Mouse (Mus musculus): Measurements from ENCODE around the gene Tspo2.
A peak's percentile ranks its signal among the peaks of the same experiment; 100 is the strongest.

The Tspo2 gene

GRCm38 (mm10) chr17:48450666-48451352, 513 bp downstream of the Tspo2 start:
- peak; percentile 75 for DNase-seq (ENCODE audit: low read depth)

- no peak for DNase-seq (ENCODE audit: low read depth)
Measured at GRCm38 (mm10) chr17:48447675-48448074, 3.6 kb downstream of the Tspo2 start.

- DNase-seq (ENCODE audit: low read depth): no peak
Measured at GRCm38 (mm10) chr17:48443542-48444145, 7.7 kb downstream of the Tspo2 start.

- DNase-seq (ENCODE audit: low read depth): no peak
Measured at GRCm38 (mm10) chr17:48442745-48443457, 8.4 kb downstream of the Tspo2 start.

- DNase-seq (ENCODE audit: low read depth): no peak
Measured at GRCm38 (mm10) chr17:48437421-48437911, 13.9 kb downstream of the Tspo2 start.

- DNase-seq (ENCODE audit: low read depth): no peak
Measured at GRCm38 (mm10) chr17:48436487-48436886, 14.8 kb downstream of the Tspo2 start.

- DNase-seq (ENCODE audit: low read depth): no peak
Measured at GRCm38 (mm10) chr17:48434479-48434878, 16.8 kb downstream of the Tspo2 start.

- DNase-seq (ENCODE audit: low read depth): no peak
Measured at GRCm38 (mm10) chr17:48433689-48434330, 17.5 kb downstream of the Tspo2 start.

GRCm38 (mm10) chr17:48433006-48433655, 18.2 kb downstream of the Tspo2 start:
- DNase-seq (ENCODE audit: low read depth): no peak

- no peak for DNase-seq (ENCODE audit: low read depth)
Measured at GRCm38 (mm10) chr17:48432158-48432980, 19.0 kb downstream of the Tspo2 start, which contains the start of gene Apobec2. Gene Apobec2 (minus strand): TSS chr17:48432930.

- no peak for DNase-seq (ENCODE audit: low read depth)
Measured at GRCm38 (mm10) chr17:48431054-48431453, 20.3 kb downstream of the Tspo2 start.

- no peak for DNase-seq (ENCODE audit: low read depth)
Measured at GRCm38 (mm10) chr17:48430394-48430793, 20.9 kb downstream of the Tspo2 start.

GRCm38 (mm10) chr17:48427852-48428530, 23.3 kb downstream of the Tspo2 start:
- no peak for DNase-seq (ENCODE audit: low read depth)

GRCm38 (mm10) chr17:48426991-48427750, 24.2 kb downstream of the Tspo2 start:
- DNase-seq (ENCODE audit: low read depth): no peak

- DNase-seq (ENCODE audit: low read depth): no peak
Measured at GRCm38 (mm10) chr17:48425823-48426612, 25.3 kb downstream of the Tspo2 start.

- DNase-seq (ENCODE audit: low read depth): no peak
Measured at GRCm38 (mm10) chr17:48424237-48424636, 27.1 kb downstream of the Tspo2 start.

GRCm38 (mm10) chr17:48419571-48419970, 31.8 kb downstream of the Tspo2 start:
- no peak for DNase-seq (ENCODE audit: low read depth)

- no peak for DNase-seq (ENCODE audit: low read depth)
Measured at GRCm38 (mm10) chr17:48418781-48419180, 32.5 kb downstream of the Tspo2 start.

GRCm38 (mm10) chr17:48418174-48418573, 33.1 kb downstream of the Tspo2 start:
- no peak for DNase-seq (ENCODE audit: low read depth)

Data from c-Kit-positive CD71-positive TER-119-negative erythroid progenitor cells, embryonic 14.5 days (primary cell).